Mouse (Mus musculus) CH12.LX (cell line): ENCODE data around the gene Nkx2-1. TPM values are rescaled to one million over a fixed set of nuclear protein-coding genes. Genes with fewer than 3 reads are reported as not detected.

ENCODE experiments used
- DNase-seq: peaks from one replicate; pipeline ENCODE4 v3.0.0-alpha.2; 2013; ENCODE audit errors: extremely low read depth
- H3K27ac ChIP-seq: 2 replicates; pipeline ENCODE4 v1.5.1; 2012; ENCODE audit warnings: low read depth, mild to moderate bottlenecking, control low read depth, moderate library complexity; ENCODE audit not compliant: insufficient read depth
- H3K27me3 ChIP-seq: replicated peaks from 2 replicates; pipeline ENCODE3; 2012; ENCODE audit warnings: inconsistent platforms
- H3K36me3 ChIP-seq, 2 experiments: replicated peaks in 1 of 2; 2 replicates each; pipeline versions ENCODE3 to v1.6.1; 2012; ENCODE audit warnings: inconsistent platforms in 1 of 2, low read length in 1 of 2, mild to moderate bottlenecking in 1 of 2, mixed read lengths in 1 of 2, moderate library complexity in 1 of 2; ENCODE audit not compliant: control insufficient read depth in 1 of 2, insufficient read depth in 1 of 2
- H3K4me1 ChIP-seq, 2 experiments: 2 replicates each; pipeline ENCODE4 v1.6.1; 2012; ENCODE audit warnings: inconsistent platforms in 1 of 2, moderate library complexity in 1 of 2; ENCODE audit not compliant: insufficient read depth in 2 of 2, control insufficient read depth in 1 of 2
- H3K4me2 ChIP-seq: 2 replicates; pipeline ENCODE4 v1.6.1; 2012; ENCODE audit warnings: low read depth, mild to moderate bottlenecking, control low read depth; ENCODE audit not compliant: poor library complexity, insufficient read depth, severe bottlenecking
- H3K4me3 ChIP-seq, 3 experiments: fragments of 150-350 bp in 1 of 3; sonication (generic) in 1 of 3; replicated peaks in 1 of 3; 2 replicates each; pipeline versions ENCODE3 to v1.5.1; 2011 to 2012; ENCODE audit warnings: low read depth in 2 of 3, low read length in 2 of 3, mild to moderate bottlenecking in 2 of 3, moderate library complexity in 2 of 3, control low read depth in 1 of 3, improper control_type of control experiment in 1 of 3, inconsistent platforms in 1 of 3, mixed read lengths in 1 of 3; ENCODE audit not compliant: poor library complexity in 1 of 3
- H3K79me2 ChIP-seq: replicated peaks from 2 replicates; pipeline ENCODE4 v1.6.1; 2012; ENCODE audit warnings: mild to moderate bottlenecking, moderate library complexity; ENCODE audit not compliant: control insufficient read depth, poor library complexity, insufficient read depth, severe bottlenecking; ENCODE audit errors: extremely low read depth
- H3K9ac ChIP-seq: 2 replicates; pipeline ENCODE4 v1.6.1; 2012; ENCODE audit warnings: low read depth, mild to moderate bottlenecking, control low read depth, moderate library complexity; ENCODE audit not compliant: insufficient read depth
- H3K9me3 ChIP-seq: replicated peaks from 2 replicates; pipeline ENCODE3; 2012; ENCODE audit warnings: low read length, inconsistent platforms, mixed read lengths
- BHLHE40 ChIP-seq: IDR thresholded peaks from 2 replicates; pipeline ENCODE4 v1.6.1; 2011; ENCODE audit warnings: mild to moderate bottlenecking, low read depth, low read length, improper control_type of control experiment
- CHD2 ChIP-seq: IDR thresholded peaks from 2 replicates; pipeline ENCODE4 v1.6.1; 2011; ENCODE audit warnings: low read length, improper control_type of control experiment
- ELF1 ChIP-seq: IDR thresholded peaks from 2 replicates; pipeline ENCODE4 v1.6.1; 2014; ENCODE audit warnings: low read depth, mild to moderate bottlenecking, inconsistent platforms, low read length, improper control_type of control experiment
- ETS1 ChIP-seq: conservative IDR thresholded peaks from 2 replicates; pipeline ENCODE4 v1.6.1; 2012; ENCODE audit warnings: low read depth, mild to moderate bottlenecking, inconsistent platforms, low read length, improper control_type of control experiment, moderate library complexity
- JUN ChIP-seq: IDR thresholded peaks from 2 replicates; pipeline ENCODE4 v1.6.1; 2011; ENCODE audit warnings: low read depth, mild to moderate bottlenecking, low read length, improper control_type of control experiment, moderate library complexity; ENCODE audit not compliant: insufficient read depth
- KAT2A ChIP-seq: IDR thresholded peaks from 2 replicates; pipeline ENCODE4 v1.6.1; 2012; ENCODE audit warnings: low read length, improper control_type of control experiment, inconsistent platforms; ENCODE audit not compliant: insufficient replicate concordance
- MAFK ChIP-seq: IDR thresholded peaks from 2 replicates; pipeline ENCODE4 v1.6.1; 2011; ENCODE audit warnings: low read length, improper control_type of control experiment; ENCODE audit not compliant: insufficient replicate concordance
- MAX ChIP-seq: IDR thresholded peaks from 2 replicates; pipeline ENCODE4 v1.6.1; 2011; ENCODE audit warnings: low read length, improper control_type of control experiment
- MXI1 ChIP-seq: IDR thresholded peaks from 2 replicates; pipeline ENCODE4 v1.6.1; 2011; ENCODE audit warnings: mild to moderate bottlenecking, low read depth, low read length, improper control_type of control experiment
- MYC ChIP-seq: IDR thresholded peaks from 2 replicates; pipeline ENCODE4 v1.6.1; 2011; ENCODE audit warnings: low read depth, mild to moderate bottlenecking, improper control_type of control experiment, low read length
- NELFE ChIP-seq: IDR thresholded peaks from 2 replicates; pipeline ENCODE4 v1.6.1; 2011; ENCODE audit warnings: low read depth, low read length, improper control_type of control experiment
- NRF1 ChIP-seq: IDR thresholded peaks from 2 replicates; pipeline ENCODE4 v1.6.1; 2014; ENCODE audit warnings: low read depth, mild to moderate bottlenecking, inconsistent platforms, low read length, improper control_type of control experiment, moderate library complexity
- PAX5 ChIP-seq: IDR thresholded peaks from 2 replicates; pipeline ENCODE4 v1.6.1; 2012; ENCODE audit warnings: low read length, inconsistent platforms, mixed read lengths
- POLR2A ChIP-seq: IDR thresholded peaks from 2 replicates; pipeline ENCODE4 v1.6.1; 2011; ENCODE audit warnings: low read depth, mild to moderate bottlenecking, improper control_type of control experiment, low read length
- POLR2AphosphoS2 ChIP-seq: IDR thresholded peaks from 2 replicates; pipeline ENCODE4 v1.6.1; 2011; ENCODE audit warnings: low read depth, low read length, improper control_type of control experiment
- RCOR1 ChIP-seq: conservative IDR thresholded peaks from 2 replicates; pipeline ENCODE4 v1.6.1; 2012; ENCODE audit warnings: low read depth, mild to moderate bottlenecking, inconsistent platforms, low read length, improper control_type of control experiment
- SIN3A ChIP-seq: IDR thresholded peaks from 2 replicates; pipeline ENCODE4 v1.6.1; 2012; ENCODE audit warnings: low read length, improper control_type of control experiment, inconsistent platforms
- SMC3 ChIP-seq: IDR thresholded peaks from 2 replicates; pipeline ENCODE4 v1.6.1; 2011; ENCODE audit warnings: low read depth, low read length, improper control_type of control experiment
- TCF12 ChIP-seq: IDR thresholded peaks from 2 replicates; pipeline ENCODE4 v1.6.1; 2014; ENCODE audit warnings: low read depth, mild to moderate bottlenecking, inconsistent platforms, low read length, improper control_type of control experiment
- UBTF ChIP-seq: IDR thresholded peaks from 2 replicates; pipeline ENCODE4 v1.6.1; 2012; ENCODE audit warnings: low read depth, mild to moderate bottlenecking, inconsistent platforms, low read length, improper control_type of control experiment, moderate library complexity
- USF1 ChIP-seq: IDR thresholded peaks from 2 replicates; pipeline ENCODE4 v1.6.1; 2014; ENCODE audit warnings: low read depth, mild to moderate bottlenecking, inconsistent platforms, low read length, improper control_type of control experiment
- USF2 ChIP-seq: conservative IDR thresholded peaks from 2 replicates; pipeline ENCODE4 v1.6.1; 2011; ENCODE audit warnings: low read depth, low read length, improper control_type of control experiment
- ZC3H11A ChIP-seq: IDR thresholded peaks from 2 replicates; pipeline ENCODE4 v1.6.1; 2012; ENCODE audit warnings: low read depth, mild to moderate bottlenecking, inconsistent platforms, low read length, improper control_type of control experiment
- ZKSCAN1 ChIP-seq: IDR thresholded peaks from 2 replicates; pipeline ENCODE4 v1.6.1; 2012; ENCODE audit warnings: low read depth, inconsistent platforms, low read length, improper control_type of control experiment, borderline replicate concordance
- ZNF384 ChIP-seq: IDR thresholded peaks from 2 replicates; pipeline ENCODE4 v1.6.1; 2012; ENCODE audit warnings: low read depth, low read length, improper control_type of control experiment, inconsistent platforms
- dilution Hi-C: fragments of 300-500 bp; cut with MboI; formaldehyde crosslinking; loops from 2 replicates; pipeline ENCODE4 v1.14.3; 2020; ENCODE audit warnings: low sequenced_read_pairs; ENCODE audit not compliant: extremely low pct_unique_long_range_greater_than_20kb, extremely low pct_ligation_motif_present
- in situ Hi-C: fragments of 300-500 bp; cut with MboI; formaldehyde crosslinking; loops from 3 replicates; pipeline ENCODE4 v1.14.3; 2019; ENCODE audit warnings: low sequenced_read_pairs, low pct_ligation_motif_present, low pct_unique_long_range_greater_than_20kb, mixed read lengths
- polyA plus RNA-seq: library from polyadenylated mRNA; unstranded; fragments of >175 nt; gene quantifications from 2 replicates; pipeline ENCODE4 v1.2.1, GENCODE M21; 2012; ENCODE audit warnings: low read depth; ENCODE audit not compliant: insufficient read length
- total RNA-seq, 2 experiments: library from RNA; depleted of rRNA; stranded (reverse); fragments of 300-350 nt in 1 of 2; fragments of >200 nt in 1 of 2; gene quantifications; 2 replicates each; pipeline ENCODE4 v1.2.3; 2012 to 2014

Nkx2-1 gene
- total and polyA plus RNA-seq, 3 experiments, result not detected

- Histone ChIP-seq H3K36me3 (no peaks in the 10 kb centered on the region), H3K79me2 (no peaks in the 10 kb centered on the region), H3K4me3 (no peak overlapping the region), H3K9ac (no peak overlapping the region), H3K27me3 (no peaks in the 10 kb centered on the region), H3K4me1 (no peaks in the 10 kb centered on the region), H3K9me3 (peaks cover 29% of the 10 kb centered on the region), H3K27ac (no peak overlapping the region), H3K4me2 (no peak overlapping the region)
- in situ Hi-C loops (loop anchor here (25.0 kb wide), 1 partner anchor 647 kb away; no protein-coding TSS in a partner anchor), dilution Hi-C loops (no loop called here)
- no peak for DNase-seq
- TF ChIP-seq ZKSCAN1 (no peak), POLR2A (no peak), MAFK (no peak), RCOR1 (no peak), BHLHE40 (no peak)
These were observed 2.4 kb downstream of the Nkx2-1 start for GRCm38 (mm10) chr12:56534311-56534650.

DNA sequence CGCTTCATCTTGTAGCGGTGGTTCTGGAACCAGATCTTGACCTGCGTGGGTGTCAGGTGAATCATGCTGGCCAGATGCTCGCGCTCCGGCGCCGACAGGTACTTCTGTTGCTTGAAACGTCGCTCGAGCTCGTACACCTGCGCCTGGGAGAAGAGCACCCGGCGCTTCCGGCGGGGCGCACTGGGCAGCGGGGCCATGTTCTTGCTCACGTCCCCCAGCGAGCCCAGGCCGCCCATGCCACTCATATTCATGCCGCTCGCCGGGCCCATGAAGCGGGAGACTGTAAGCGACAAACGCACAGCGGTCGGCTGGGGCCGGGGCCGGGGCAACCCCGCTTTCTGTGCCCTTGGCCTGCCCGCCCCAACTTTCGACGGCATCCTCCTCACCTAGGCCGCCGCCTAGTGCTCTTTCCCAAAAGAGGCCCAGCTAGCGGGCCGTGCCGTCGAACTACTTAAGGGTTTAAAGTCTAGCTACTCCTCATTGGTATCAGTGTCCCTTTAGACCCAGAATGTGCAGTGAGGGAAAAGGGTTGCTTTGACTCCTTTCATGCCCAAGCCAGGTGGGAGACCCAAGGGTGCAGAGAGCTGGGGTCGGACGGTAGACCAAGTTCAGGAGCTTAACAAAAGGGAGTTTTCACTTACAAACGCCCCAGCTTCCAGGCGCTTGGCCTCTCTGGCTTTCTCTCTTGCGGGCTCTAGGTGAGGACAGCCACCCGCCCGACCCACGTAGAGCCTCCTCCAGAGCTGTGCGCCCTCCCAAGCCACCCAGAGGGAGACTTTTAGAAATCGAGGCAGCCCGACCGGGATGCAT is 3.0 kb downstream of the Nkx2-1 start:
- H3K9me3 ChIP-seq, result peaks cover 29% of the 10 kb centered on the region
- no peaks in the 10 kb centered on the region for H3K4me1 ChIP-seq
- no peak overlapping the region for H3K27ac ChIP-seq
- in situ Hi-C loops (loop anchor here (25.0 kb wide), 1 partner anchor 646 kb away; no protein-coding TSS in a partner anchor), dilution Hi-C loops (no loop called here)
- H3K4me3 ChIP-seq, result no peak overlapping the region
- H3K79me2 ChIP-seq, result no peaks in the 10 kb centered on the region
- H3K4me2 ChIP-seq, result no peak overlapping the region
- no peaks in the 10 kb centered on the region for H3K36me3 ChIP-seq
- H3K27me3 ChIP-seq, result no peaks in the 10 kb centered on the region
- TF ChIP-seq TCF12, result no peak
- no peak for TF ChIP-seq ZC3H11A
- TF ChIP-seq ETS1, result no peak
- no peak for TF ChIP-seq CHD2
- TF ChIP-seq MXI1, result no peak
- no peak for TF ChIP-seq MYC
- TF ChIP-seq POLR2AphosphoS2, result no peak
- TF ChIP-seq NELFE, result no peak
- H3K9ac ChIP-seq, result no peak overlapping the region
- no peak for DNase-seq

- dilution Hi-C loops (no loop called here), in situ Hi-C loops (loop anchor here (25.0 kb wide), 1 partner anchor 646 kb away; no protein-coding TSS in a partner anchor)
- Histone ChIP-seq H3K4me2 (no peak overlapping the region), H3K9me3 (peaks cover 29% of the 10 kb centered on the region), H3K79me2 (no peaks in the 10 kb centered on the region), H3K27me3 (no peaks in the 10 kb centered on the region), H3K4me3 (no peak overlapping the region), H3K36me3 (no peaks in the 10 kb centered on the region), H3K9ac (no peak overlapping the region), H3K4me1 (no peaks in the 10 kb centered on the region), H3K27ac (no peak overlapping the region)
- no peak for DNase-seq
- no peak for TF ChIP-seq ELF1
- no peak for TF ChIP-seq USF1
- no peak for TF ChIP-seq ZC3H11A
- TF ChIP-seq MAX, result no peak
- TF ChIP-seq KAT2A, result no peak
- no peak for TF ChIP-seq USF2
- no peak for TF ChIP-seq MYC
- no peak for TF ChIP-seq NRF1
- TF ChIP-seq PAX5, result no peak
- TF ChIP-seq UBTF, result no peak
- TF ChIP-seq BHLHE40, result no peak
- TF ChIP-seq SMC3, result no peak
- TF ChIP-seq JUN, result no peak
- no peak for TF ChIP-seq MXI1
- TF ChIP-seq POLR2A, result no peak
- no peak for TF ChIP-seq SIN3A
- TF ChIP-seq ZNF384, result no peak
- no peak for TF ChIP-seq POLR2AphosphoS2
These were observed 3.7 kb downstream of the Nkx2-1 start for GRCm38 (mm10) chr12:56532986-56533495.
